Mouse (Mus musculus) limb, embryonic 13.5 days (tissue): ENCODE measurements around the gene Mylk4. TPM values are rescaled to one million over a fixed set of nuclear protein-coding genes. Genes with fewer than 3 reads are reported as not detected.

ENCODE experiments used
- ATAC-seq: fragments of 200-750 bp; cut with Nextera tagmentation; 2 replicates; pipeline ENCODE4 v1.8.0; 2017; ENCODE audit warnings: low read depth, moderate number of reproducible peaks, moderate TSS enrichment; ENCODE audit not compliant: low FRiP score
- H3K27ac ChIP-seq: fragments of 300-500 bp; sonication (generic); 2 replicates; pipeline ENCODE4 v1.5.1; 2015; ENCODE audit warnings: inconsistent platforms, mild to moderate bottlenecking, moderate library complexity
- H3K27me3 ChIP-seq: fragments of 300-500 bp; sonication (generic); 2 replicates; pipeline ENCODE4 v1.6.1; 2015; ENCODE audit warnings: mild to moderate bottlenecking, inconsistent platforms
- H3K36me3 ChIP-seq: fragments of 300-500 bp; sonication (generic); 2 replicates; pipeline ENCODE4 v1.6.1; 2015; ENCODE audit warnings: inconsistent platforms, mild to moderate bottlenecking, moderate library complexity
- H3K4me1 ChIP-seq: fragments of 300-500 bp; sonication (generic); 2 replicates; pipeline ENCODE4 v1.6.1; 2015; ENCODE audit warnings: inconsistent platforms
- H3K4me2 ChIP-seq: fragments of 300-500 bp; sonication (generic); replicated peaks from 2 replicates; pipeline ENCODE4 v1.6.1; 2015; ENCODE audit warnings: inconsistent platforms, mild to moderate bottlenecking, moderate library complexity
- H3K4me3 ChIP-seq: fragments of 300-500 bp; sonication (generic); 2 replicates; pipeline ENCODE4 v1.5.1; 2015; ENCODE audit warnings: moderate library complexity, mild to moderate bottlenecking, inconsistent platforms
- H3K9ac ChIP-seq: fragments of 300-500 bp; sonication (generic); 2 replicates; pipeline ENCODE4 v1.6.1; 2015; ENCODE audit warnings: mild to moderate bottlenecking, inconsistent platforms
- H3K9me3 ChIP-seq: fragments of 300-500 bp; sonication (generic); 2 replicates; pipeline ENCODE4 v1.6.1; 2016; ENCODE audit warnings: inconsistent platforms
- WGBS: fragments of 180-500 bp; shearing (Covaris S2); methylation state at CpG from one replicate; pipeline ENCODE4 v1.1.7; 2015; 5-methylcytosine and 5-hydroxymethylcytosine counted together
- polyA plus RNA-seq: library from polyadenylated mRNA; unstranded; fragments of >200 nt; fragmentation: Nextera tagmentation; extraction: Ambion mirVana; gene quantifications from 2 replicates; pipeline ENCODE4 v1.2.1, GENCODE M21; 2015

The Mylk4 gene
- polyA plus RNA-seq, 1 experiment from 2014 or later, result 4.7 TPM

DNA sequence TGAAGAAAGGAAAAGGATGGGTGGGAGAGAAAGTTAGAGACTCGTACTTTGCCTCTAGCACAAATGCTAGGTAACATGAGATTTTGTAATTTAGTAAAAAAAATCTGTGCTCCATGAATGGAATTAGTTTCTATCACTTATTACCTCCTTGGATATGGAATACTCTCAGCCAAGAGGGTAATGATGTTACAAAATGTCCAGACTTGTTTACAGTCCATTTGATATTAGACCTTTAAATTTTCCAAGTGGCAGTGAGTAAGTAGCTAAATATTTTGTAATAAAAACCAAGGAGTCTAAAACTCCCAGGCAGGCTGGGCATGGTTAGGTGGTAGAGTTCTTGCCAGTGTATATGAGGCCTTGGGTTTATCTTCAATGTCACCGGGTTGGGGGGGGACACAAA lies 3.8 kb upstream of the Mylk4 start:
- 63% methylated on average over 2 of the region's 2 CpGs for WGBS
- Histone ChIP-seq H3K36me3 (no peaks in the 10 kb centered on the region), H3K9me3 (no peaks in the 10 kb centered on the region), H3K4me2 (no peak overlapping the region), H3K27me3 (0 out of 2 replicates have a peak, but pooled peaks cover 2% of the 10 kb centered on the region), H3K27ac (no peak overlapping the region), H3K4me3 (no peak overlapping the region), H3K9ac (no peak overlapping the region), H3K4me1 (no peaks in the 10 kb centered on the region)
- ATAC-seq, result no peak

DNA sequence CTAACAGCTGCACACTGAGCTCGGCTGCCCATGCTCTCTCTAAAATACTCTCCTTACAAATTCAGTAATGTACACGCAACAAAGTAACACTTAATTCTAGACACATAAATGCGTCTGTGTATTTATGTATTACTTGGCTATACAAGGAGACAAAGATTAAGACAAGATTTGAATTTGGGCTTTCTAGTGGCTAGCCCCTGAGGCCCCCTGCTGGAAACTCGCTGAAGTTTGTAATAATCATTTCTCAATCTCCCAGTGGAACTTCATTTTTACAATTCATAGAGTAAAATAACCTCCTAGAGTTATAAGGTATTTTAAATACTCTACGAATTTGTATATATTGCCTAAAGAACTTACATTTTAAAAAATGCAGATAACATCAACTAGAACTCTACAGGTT lies 699 bp downstream of the Mylk4 start:
- ATAC-seq, result no peak
- peaks cover 2% of the 10 kb centered on the region; the same call in 1 of the 2 replicates for H3K27me3 ChIP-seq
- no peak overlapping the region for H3K27ac ChIP-seq
- H3K9ac ChIP-seq, result no peak overlapping the region
- 59% methylated on average over 5 of the region's 5 CpGs for WGBS
- H3K36me3 ChIP-seq, result no peaks in the 10 kb centered on the region
- H3K4me2 ChIP-seq, result no peak overlapping the region
- H3K4me1 ChIP-seq, result peaks cover 12% of the 10 kb centered on the region
- no peak overlapping the region for H3K4me3 ChIP-seq
- H3K9me3 ChIP-seq, result no peaks in the 10 kb centered on the region

DNA sequence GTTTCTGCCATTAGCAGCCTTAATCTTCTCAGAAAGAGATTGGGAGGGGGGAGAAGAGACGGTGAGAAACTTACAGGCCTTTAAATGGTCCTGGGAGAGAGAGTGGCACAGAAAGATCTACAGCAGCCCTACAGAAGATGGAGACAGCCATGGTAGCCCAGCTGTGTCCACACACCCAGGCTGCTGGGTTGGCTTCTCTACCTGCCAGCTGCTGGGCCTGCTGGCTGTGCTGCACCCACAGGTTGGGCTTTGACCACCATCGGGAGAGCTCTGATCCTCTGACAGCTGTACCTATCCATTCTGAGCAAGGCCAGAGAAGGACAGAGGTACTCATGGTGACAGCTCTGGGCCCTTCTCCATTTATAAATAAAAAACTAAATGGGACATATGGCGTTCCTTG lies 4.9 kb downstream of the Mylk4 start:
- no peak overlapping the region for H3K4me3 ChIP-seq
- H3K9me3 ChIP-seq, result no peaks in the 10 kb centered on the region
- WGBS, result 54% methylated on average over 3 of the region's 3 CpGs
- H3K9ac ChIP-seq, result no peak overlapping the region
- H3K36me3 ChIP-seq, result no peaks in the 10 kb centered on the region
- H3K4me2 ChIP-seq, result no peak overlapping the region; the same call in 1 of the 2 replicates
- peak overlapping the region; percentile 58; the same call in 1 of the 2 replicates for H3K27ac ChIP-seq
- ATAC-seq, result 0 out of 2 replicates have a peak, but pooled peaks have one; percentile 42
- H3K27me3 ChIP-seq, result no peaks in the 10 kb centered on the region; the same call in 1 of the 2 replicates
- peaks cover 20% of the 10 kb centered on the region for H3K4me1 ChIP-seq

DNA sequence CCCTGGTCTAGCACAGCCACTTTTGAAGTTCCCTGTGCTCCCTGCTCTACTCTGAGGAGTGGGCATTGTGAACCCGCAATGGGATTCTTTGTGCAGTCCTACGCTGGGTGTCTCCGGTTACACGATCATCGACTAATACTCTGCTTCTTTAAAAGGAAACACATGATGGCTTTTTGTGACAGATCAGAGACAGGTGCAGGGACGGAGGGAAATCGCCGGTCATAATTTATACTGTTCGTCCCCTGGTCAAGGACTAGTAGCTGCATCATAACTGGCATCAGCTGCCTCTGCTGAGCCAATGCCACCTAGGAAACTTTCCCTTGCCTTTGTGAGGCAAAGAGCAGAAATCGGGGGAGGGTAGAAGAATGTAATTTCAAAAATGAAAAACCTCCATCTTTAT lies 7.4 kb downstream of the Mylk4 start:
- no peaks in the 10 kb centered on the region; the same call in 1 of the 2 replicates for H3K27me3 ChIP-seq
- H3K36me3 ChIP-seq, result no peaks in the 10 kb centered on the region
- H3K9ac ChIP-seq, result no peak overlapping the region
- H3K4me2 ChIP-seq, result no peak overlapping the region
- 58% methylated on average over 10 of the region's 10 CpGs for WGBS
- peak; percentile 67 for ATAC-seq
- no peaks in the 10 kb centered on the region for H3K9me3 ChIP-seq
- no peak overlapping the region for H3K27ac ChIP-seq
- peak overlapping the region; percentile 12; the same call in 1 of the 2 replicates for H3K4me3 ChIP-seq
- H3K4me1 ChIP-seq, result peaks cover 20% of the 10 kb centered on the region

DNA sequence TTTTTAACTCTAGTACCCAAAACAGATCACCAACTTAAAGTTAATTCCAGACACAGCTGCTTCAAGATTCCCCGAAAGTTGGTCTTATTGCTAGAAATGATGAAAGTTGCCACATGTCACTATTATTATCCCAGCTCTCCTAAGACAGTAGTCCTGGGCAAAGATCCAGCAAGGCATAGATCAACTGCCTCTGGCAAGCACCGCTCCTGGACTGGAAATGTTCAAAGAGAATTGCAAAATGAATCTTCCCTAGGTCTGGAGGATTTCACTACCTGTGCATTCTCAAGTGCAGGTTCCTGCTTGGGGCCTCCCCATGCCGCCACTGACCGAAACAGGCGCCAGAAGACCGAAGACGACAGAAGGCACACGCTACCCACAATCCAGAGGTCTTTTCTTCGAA lies 7.9 kb downstream of the Mylk4 start:
- Histone ChIP-seq H3K27me3 (no peaks in the 10 kb centered on the region; the same call in 1 of the 2 replicates), H3K4me2 (no peak overlapping the region), H3K9ac (no peak overlapping the region), H3K4me3 (peak overlapping the region; percentile 12; the same call in 1 of the 2 replicates), H3K9me3 (no peaks in the 10 kb centered on the region), H3K4me1 (peaks cover 20% of the 10 kb centered on the region), H3K36me3 (no peaks in the 10 kb centered on the region), H3K27ac (no peak overlapping the region)
- ATAC-seq, result no peak
- WGBS, result 78% methylated on average over 9 of the region's 9 CpGs

DNA sequence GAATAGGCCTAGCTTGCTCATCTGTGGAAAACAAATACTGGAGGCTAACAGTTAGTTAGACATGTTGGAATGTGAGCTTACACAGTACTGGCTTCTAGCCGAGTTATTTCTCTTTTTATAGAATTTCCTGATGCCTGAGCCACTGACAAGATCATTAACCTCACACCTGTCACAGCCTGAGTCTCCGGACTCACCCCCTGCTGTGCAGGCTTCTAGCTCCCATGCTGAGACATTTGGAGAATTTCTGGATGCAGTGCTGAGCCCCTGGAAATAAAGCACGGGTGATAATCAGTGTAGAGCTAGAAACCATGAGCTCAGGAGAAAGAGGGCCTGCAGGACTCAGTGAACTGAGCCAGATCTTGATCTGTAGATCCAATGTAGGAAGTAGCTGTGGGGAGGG lies 13.8 kb downstream of the Mylk4 start:
- H3K4me2 ChIP-seq, result no peak overlapping the region
- no peak overlapping the region for H3K4me3 ChIP-seq
- peaks cover 11% of the 10 kb centered on the region for H3K4me1 ChIP-seq
- 13% methylated on average over 3 of the region's 3 CpGs for WGBS
- H3K27me3 ChIP-seq, result 0 out of 2 replicates have a peak, but pooled peaks cover 13% of the 10 kb centered on the region
- H3K36me3 ChIP-seq, result no peaks in the 10 kb centered on the region
- no peaks in the 10 kb centered on the region for H3K9me3 ChIP-seq
- H3K9ac ChIP-seq, result no peak overlapping the region
- H3K27ac ChIP-seq, result no peak overlapping the region
- ATAC-seq, result peak; percentile 72

DNA sequence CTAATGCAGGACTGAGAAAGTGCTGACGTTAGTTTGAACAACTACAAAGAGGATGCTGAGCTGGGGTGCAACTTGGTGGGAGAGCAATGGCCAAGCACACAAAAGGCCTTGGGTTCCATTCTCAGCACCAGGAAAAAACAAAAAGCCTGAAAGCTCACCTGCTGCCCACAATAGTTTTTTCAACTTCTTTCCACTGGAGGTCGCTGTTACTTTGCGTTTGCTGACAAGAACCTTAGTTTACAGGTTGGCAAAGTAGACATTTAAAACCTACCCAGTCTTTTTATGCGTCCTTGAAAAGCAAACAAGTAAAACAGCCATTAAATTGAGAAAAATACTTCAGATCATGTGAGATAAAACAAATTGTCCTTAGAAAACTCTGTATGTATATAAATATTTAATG lies 15.7 kb downstream of the Mylk4 start:
- no peaks in the 10 kb centered on the region for H3K9me3 ChIP-seq
- H3K27ac ChIP-seq, result no peak overlapping the region
- no peaks in the 10 kb centered on the region for H3K36me3 ChIP-seq
- H3K4me3 ChIP-seq, result no peak overlapping the region
- H3K9ac ChIP-seq, result no peak overlapping the region
- ATAC-seq, result no peak
- 9% methylated on average over 4 of the region's 4 CpGs for WGBS
- H3K27me3 ChIP-seq, result peaks cover 27% of the 10 kb centered on the region
- H3K4me1 ChIP-seq, result peaks cover 11% of the 10 kb centered on the region
- no peak overlapping the region for H3K4me2 ChIP-seq

DNA sequence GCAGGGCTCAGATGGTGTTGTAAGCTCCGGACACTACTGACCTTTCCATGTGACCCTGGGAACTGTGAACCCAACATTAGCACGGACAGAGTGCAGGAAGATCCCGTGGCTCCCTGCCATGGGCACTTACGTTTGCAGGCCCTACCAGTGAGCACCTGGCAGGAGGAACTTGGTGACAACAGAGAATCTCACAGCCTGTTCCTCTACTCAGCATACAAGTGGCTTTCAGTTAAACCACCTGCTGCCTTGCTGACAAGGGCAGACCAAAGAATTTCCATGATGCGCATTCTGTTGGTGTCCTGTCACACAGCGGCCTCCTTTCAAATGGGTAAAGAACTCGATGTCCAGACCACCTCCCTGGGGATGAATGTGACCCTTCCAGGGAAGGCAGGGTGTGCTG lies 19.3 kb downstream of the Mylk4 start:
- no peak overlapping the region for H3K4me2 ChIP-seq
- no peak overlapping the region for H3K27ac ChIP-seq
- H3K9me3 ChIP-seq, result no peaks in the 10 kb centered on the region
- H3K27me3 ChIP-seq, result peaks cover 30% of the 10 kb centered on the region
- WGBS, result 41% methylated on average over 7 of the region's 7 CpGs
- H3K4me1 ChIP-seq, result peaks cover 24% of the 10 kb centered on the region
- H3K9ac ChIP-seq, result no peak overlapping the region
- no peak for ATAC-seq
- no peaks in the 10 kb centered on the region for H3K36me3 ChIP-seq
- no peak overlapping the region for H3K4me3 ChIP-seq

DNA sequence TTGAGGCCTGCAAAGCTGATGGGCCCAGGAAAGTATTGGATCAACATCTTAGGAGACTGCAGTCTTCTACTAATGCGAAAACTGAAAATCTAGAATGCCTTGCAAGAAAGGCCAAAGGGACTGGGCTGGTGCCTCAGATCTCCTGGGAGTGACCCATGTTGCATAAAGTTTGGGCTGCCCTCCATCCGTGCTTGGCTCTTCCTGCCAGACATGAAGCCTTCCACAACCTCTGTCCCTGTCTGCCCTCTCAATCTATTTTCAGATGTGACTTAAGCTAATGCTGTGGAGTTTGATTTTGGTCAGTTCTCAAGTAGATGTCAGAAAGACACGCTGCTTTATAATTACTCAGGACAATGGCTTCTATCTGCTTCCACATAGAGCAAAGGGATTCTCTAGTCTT lies 20.6 kb downstream of the Mylk4 start:
- Histone ChIP-seq H3K4me2 (no peak overlapping the region), H3K27me3 (peaks cover 30% of the 10 kb centered on the region), H3K4me1 (peaks cover 28% of the 10 kb centered on the region), H3K9ac (no peak overlapping the region), H3K9me3 (no peaks in the 10 kb centered on the region), H3K4me3 (no peak overlapping the region), H3K27ac (no peak overlapping the region), H3K36me3 (no peaks in the 10 kb centered on the region)
- no peak for ATAC-seq
- 81% methylated on average over 3 of the region's 3 CpGs for WGBS

DNA sequence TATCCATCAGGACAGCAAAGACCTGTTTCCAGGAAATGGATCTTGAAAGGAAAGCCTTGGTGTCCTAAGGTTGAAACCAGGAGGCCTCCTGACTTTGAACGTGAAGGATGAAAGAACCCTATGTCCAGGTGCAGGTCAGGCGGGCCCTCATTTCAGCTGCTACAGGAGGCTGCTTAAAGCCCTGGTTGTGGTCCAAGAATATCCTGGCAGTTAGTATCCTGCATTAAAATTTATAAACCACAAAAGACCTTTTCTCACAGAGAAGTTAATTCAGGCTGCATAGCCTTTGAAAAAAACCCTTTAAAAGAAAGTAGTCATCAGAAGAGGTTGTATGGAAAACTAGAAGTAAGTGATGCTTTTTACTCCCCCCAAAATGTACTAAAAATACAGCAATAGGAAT lies 23.0 kb downstream of the Mylk4 start:
- Histone ChIP-seq H3K4me1 (peaks cover 37% of the 10 kb centered on the region), H3K4me3 (no peak overlapping the region), H3K4me2 (no peak overlapping the region), H3K9me3 (no peaks in the 10 kb centered on the region), H3K27me3 (peaks cover 18% of the 10 kb centered on the region), H3K9ac (no peak overlapping the region), H3K36me3 (no peaks in the 10 kb centered on the region), H3K27ac (0 out of 2 replicates have a peak overlapping the region, but pooled peaks have one; percentile 6)
- ATAC-seq, result 0 out of 2 replicates have a peak, but pooled peaks have one; percentile 64
- 47% methylated on average over 2 of the region's 2 CpGs for WGBS

DNA sequence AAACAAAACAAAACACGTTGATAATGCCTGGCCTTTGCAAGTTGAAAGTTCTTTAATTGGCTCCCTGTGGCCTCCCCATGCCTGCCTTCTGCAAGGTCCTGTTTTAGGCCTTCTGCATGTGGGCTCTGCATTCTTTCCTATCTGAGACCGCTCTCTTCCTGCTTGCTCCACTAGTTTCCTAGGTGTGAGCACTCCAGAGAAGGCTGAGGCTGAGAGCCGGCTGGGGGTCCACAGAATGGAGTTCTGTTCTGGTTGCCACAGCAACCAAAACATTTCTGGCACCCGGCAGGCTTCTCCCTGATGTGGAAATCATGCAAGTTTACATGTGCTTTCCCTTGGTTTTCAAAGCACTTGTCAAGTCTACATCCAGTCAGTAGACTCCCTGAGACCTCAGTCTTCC lies 24.7 kb downstream of the Mylk4 start:
- Histone ChIP-seq H3K4me3 (no peak overlapping the region), H3K27me3 (peaks cover 15% of the 10 kb centered on the region), H3K9ac (no peak overlapping the region), H3K36me3 (no peaks in the 10 kb centered on the region), H3K27ac (peak overlapping the region; percentile 17), H3K4me1 (peaks cover 37% of the 10 kb centered on the region), H3K9me3 (no peaks in the 10 kb centered on the region), H3K4me2 (no peak overlapping the region)
- peak; percentile 59; the same call in 1 of the 2 replicates for ATAC-seq
- WGBS, result 15% methylated on average over 4 of the region's 4 CpGs

DNA sequence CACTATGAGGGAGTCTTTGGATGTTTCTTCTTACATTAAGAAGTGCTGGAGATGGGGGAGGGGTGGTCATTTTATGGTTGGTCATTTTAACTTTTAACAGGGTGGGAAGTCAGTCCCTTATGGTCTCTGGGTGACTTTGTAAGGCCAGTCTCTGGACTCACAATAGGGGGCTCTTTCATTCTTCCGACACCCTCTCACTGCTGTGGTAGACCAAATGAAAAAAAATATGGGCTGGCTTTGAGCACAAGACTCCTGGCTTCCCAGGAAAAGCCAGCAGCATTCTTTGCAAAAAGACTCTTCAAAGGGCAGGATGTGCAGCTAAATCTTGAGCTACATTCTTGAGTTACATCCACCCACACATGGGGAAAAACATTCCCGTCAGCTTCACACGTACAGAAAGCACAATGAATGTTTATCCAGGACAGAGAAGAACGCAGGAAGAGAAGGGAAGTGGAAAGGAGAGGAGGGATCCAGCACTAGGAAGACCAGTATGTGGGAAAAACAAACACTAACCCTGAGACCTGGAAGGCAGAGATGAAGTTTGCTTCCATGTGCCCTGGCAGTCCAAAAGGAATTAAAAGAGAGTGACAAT lies 31.6 kb downstream of the Mylk4 start:
- H3K27ac ChIP-seq, result no peak overlapping the region
- H3K4me3 ChIP-seq, result no peak overlapping the region
- H3K9me3 ChIP-seq, result no peaks in the 10 kb centered on the region
- peaks cover 8% of the 10 kb centered on the region; the same call in 1 of the 2 replicates for H3K27me3 ChIP-seq
- ATAC-seq, result no peak
- 25% methylated on average over 4 of the region's 4 CpGs for WGBS
- H3K4me2 ChIP-seq, result no peak overlapping the region
- peaks cover 22% of the 10 kb centered on the region for H3K4me1 ChIP-seq
- H3K36me3 ChIP-seq, result no peaks in the 10 kb centered on the region
- no peak overlapping the region for H3K9ac ChIP-seq

DNA sequence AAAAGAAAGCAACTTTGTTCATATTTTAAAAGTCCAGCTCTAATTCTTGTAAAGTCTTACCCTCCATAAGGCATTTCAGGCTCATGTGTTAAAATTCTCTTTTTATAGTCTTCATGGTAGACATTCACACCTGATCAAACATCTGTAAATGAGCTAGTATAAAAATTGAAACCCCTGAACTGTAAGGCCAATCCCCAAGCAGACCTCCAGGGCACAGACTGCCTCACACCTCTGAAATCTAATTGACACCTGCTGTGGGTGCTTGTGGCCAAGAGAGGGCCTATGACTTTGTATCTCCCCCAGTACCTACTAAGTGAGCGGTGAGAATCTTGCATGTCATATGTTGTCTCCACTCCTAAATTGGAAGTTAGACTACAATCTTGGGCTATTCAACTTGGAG lies 33.2 kb downstream of the Mylk4 start:
- ATAC-seq, result peak; percentile 57; the same call in 1 of the 2 replicates
- Histone ChIP-seq H3K4me3 (no peak overlapping the region), H3K4me1 (peaks cover 22% of the 10 kb centered on the region), H3K9ac (no peak overlapping the region), H3K9me3 (no peaks in the 10 kb centered on the region), H3K27me3 (peaks cover 7% of the 10 kb centered on the region; the same call in 1 of the 2 replicates), H3K27ac (no peak overlapping the region; the same call in 1 of the 2 replicates), H3K36me3 (no peaks in the 10 kb centered on the region), H3K4me2 (no peak overlapping the region)
- WGBS, result 57% methylated on average over 1 of the region's 1 CpGs
